Mouse (Mus musculus) lung, postnatal 0 days (tissue): ENCODE measurements around the gene Cuedc1. TPM values are rescaled to one million over a fixed set of nuclear protein-coding genes. Genes with fewer than 3 reads are reported as not detected.

Experiments used
- ATAC-seq: fragments of 200-750 bp; cut with Nextera tagmentation; 2 replicates; pipeline ENCODE4 v1.8.0; 2017; ENCODE audit warnings: moderate library complexity
- DNase-seq: peaks from one replicate; pipeline ENCODE4 v3.0.0-alpha.2; 2016; ENCODE audit warnings: low spot score
- H3K27ac ChIP-seq: fragments of 300-500 bp; sonication (generic); 2 replicates; pipeline ENCODE4 v1.5.1; 2014; ENCODE audit warnings: antibody characterized with exemption, mild to moderate bottlenecking, low read length, mixed read lengths
- H3K27me3 ChIP-seq: fragments of 300-500 bp; sonication (generic); replicated peaks from 2 replicates; pipeline ENCODE4 v1.6.1; 2014; ENCODE audit warnings: low read length, mixed read lengths; ENCODE audit not compliant: insufficient read depth
- H3K36me3 ChIP-seq: fragments of 300-500 bp; sonication (generic); 2 replicates; pipeline ENCODE4 v1.6.1; 2014; ENCODE audit warnings: low read length, mixed read lengths; ENCODE audit not compliant: insufficient read depth
- H3K4me1 ChIP-seq: fragments of 300-500 bp; sonication (generic); 2 replicates; pipeline ENCODE4 v1.6.1; 2014; ENCODE audit warnings: antibody characterized with exemption, low read depth, low read length, mixed read lengths; ENCODE audit not compliant: insufficient read depth
- H3K4me2 ChIP-seq: fragments of 300-500 bp; sonication (generic); replicated peaks from 2 replicates; pipeline ENCODE4 v1.6.1; 2014; ENCODE audit warnings: low read depth, mild to moderate bottlenecking, low read length, moderate library complexity, mixed read lengths
- H3K4me3 ChIP-seq: fragments of 300-500 bp; sonication (generic); 2 replicates; pipeline ENCODE4 v1.5.1; 2014; ENCODE audit warnings: low read depth, low read length
- H3K9ac ChIP-seq: fragments of 300-500 bp; sonication (generic); replicated peaks from 2 replicates; pipeline ENCODE4 v1.6.1; 2014; ENCODE audit warnings: low read depth, mild to moderate bottlenecking
- H3K9me3 ChIP-seq: fragments of 300-500 bp; sonication (generic); 2 replicates; pipeline ENCODE4 v1.6.1; 2016; ENCODE audit warnings: low read length, mixed read lengths
- CTCF ChIP-seq: IDR thresholded peaks from 2 replicates; pipeline ENCODE4 v1.5.1; 2016; ENCODE audit warnings: antibody characterized with exemption, mild to moderate bottlenecking
- EP300 ChIP-seq: IDR thresholded peaks from 2 replicates; pipeline ENCODE4 v1.6.1; 2016; ENCODE audit warnings: antibody characterized with exemption, mild to moderate bottlenecking, control low read depth
- WGBS: fragments of 180-500 bp; shearing (Covaris S2); extraction: QIAGEN DNeasy Blood & Tissue Kit; methylation state at CpG from one replicate; pipeline ENCODE4 v1.1.7; 2014; 5-methylcytosine and 5-hydroxymethylcytosine counted together
- polyA plus RNA-seq: library from polyadenylated mRNA; unstranded; fragments of >200 nt; fragmentation: Nextera tagmentation; extraction: Ambion mirVana; gene quantifications from 2 replicates; pipeline ENCODE4 v1.2.1, GENCODE M21; 2015

Cuedc1 gene
- polyA plus RNA-seq, 1 experiment from 2014 or later, result 14.6 TPM

GRCm38 (mm10) chr11:88075701-88076100 is 22.2 kb upstream of the Cuedc1 start:
- no peaks in the 10 kb centered on the region for H3K9me3 ChIP-seq
- H3K4me2 ChIP-seq, result no peak overlapping the region
- DNase-seq, result peak; percentile 36
- no peak for ATAC-seq
- H3K4me1 ChIP-seq, result peaks cover 8% of the 10 kb centered on the region; the same call in 1 of the 2 replicates
- no peaks in the 10 kb centered on the region for H3K27me3 ChIP-seq
- 79% methylated on average over 1 of the region's 1 CpGs for WGBS
- no peak overlapping the region for H3K27ac ChIP-seq
- peaks cover 19% of the 10 kb centered on the region for H3K36me3 ChIP-seq
- peak; percentile 32 for TF ChIP-seq CTCF
- no peak for TF ChIP-seq EP300
- no peak overlapping the region for H3K9ac ChIP-seq
- H3K4me3 ChIP-seq, result no peak overlapping the region

DNA sequence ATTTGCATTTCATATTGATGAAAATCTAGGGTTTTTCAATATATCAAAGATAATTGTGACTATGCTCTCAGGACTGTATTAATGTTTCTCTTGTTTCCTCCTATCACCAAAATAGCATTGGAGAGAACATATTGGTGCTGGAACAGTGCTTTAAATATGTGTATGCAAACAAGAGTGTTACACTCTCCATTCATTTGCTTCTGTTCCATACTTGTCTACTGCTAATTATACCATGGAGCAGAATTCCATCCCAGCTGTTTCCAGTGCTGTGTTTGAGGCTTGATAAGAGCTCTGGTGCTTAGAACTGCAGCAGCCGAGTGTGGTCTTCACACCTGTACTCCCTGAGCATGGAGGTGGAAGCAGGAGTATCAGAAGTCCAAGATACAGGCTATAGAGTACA is 21.5 kb upstream of the Cuedc1 start:
- DNase-seq, result no peak
- peaks cover 25% of the 10 kb centered on the region for H3K36me3 ChIP-seq
- 45% methylated on average over 1 of the region's 1 CpGs for whole genome bisulfite sequencing
- no peak for ATAC-seq
- H3K4me1 ChIP-seq, result peaks cover 2% of the 10 kb centered on the region; the same call in 1 of the 2 replicates
- TF ChIP-seq CTCF, result no peak
- no peak for TF ChIP-seq EP300
- H3K9me3 ChIP-seq, result no peaks in the 10 kb centered on the region
- no peak overlapping the region for H3K9ac ChIP-seq
- no peaks in the 10 kb centered on the region for H3K27me3 ChIP-seq
- H3K4me2 ChIP-seq, result no peak overlapping the region
- no peak overlapping the region for H3K27ac ChIP-seq
- no peak overlapping the region for H3K4me3 ChIP-seq

DNA sequence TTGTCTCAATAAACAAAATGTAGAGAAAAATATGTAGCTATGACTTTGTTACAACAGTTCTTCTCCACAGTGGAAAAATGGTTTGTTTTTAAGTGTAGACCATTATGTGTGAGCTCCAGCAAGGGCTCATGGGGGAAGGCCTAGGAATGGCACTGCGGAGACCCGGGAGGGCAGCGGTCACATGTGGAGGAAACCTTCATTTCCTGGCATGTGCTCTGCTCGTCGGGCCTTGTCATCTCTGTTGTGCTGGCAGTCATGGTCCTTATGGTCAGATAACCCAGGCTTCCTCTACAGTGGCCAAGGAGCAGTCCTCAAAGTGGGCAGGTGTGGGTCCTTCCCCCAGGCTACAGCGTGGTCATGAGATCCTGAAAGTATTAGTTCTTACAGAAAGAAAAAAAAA is 14.2 kb upstream of the Cuedc1 start:
- H3K27ac ChIP-seq, result no peak overlapping the region
- no peaks in the 10 kb centered on the region for H3K27me3 ChIP-seq
- H3K9me3 ChIP-seq, result no peaks in the 10 kb centered on the region
- WGBS, result 50% methylated on average over 6 of the region's 6 CpGs
- no peak overlapping the region for H3K4me2 ChIP-seq
- TF ChIP-seq CTCF (no peak), EP300 (no peak)
- no peak overlapping the region for H3K4me3 ChIP-seq
- no peak overlapping the region for H3K9ac ChIP-seq
- peaks cover 17% of the 10 kb centered on the region for H3K36me3 ChIP-seq
- ATAC-seq, result no peak
- H3K4me1 ChIP-seq, result peaks cover 3% of the 10 kb centered on the region; the same call in 1 of the 2 replicates
- no peak for DNase-seq

DNA sequence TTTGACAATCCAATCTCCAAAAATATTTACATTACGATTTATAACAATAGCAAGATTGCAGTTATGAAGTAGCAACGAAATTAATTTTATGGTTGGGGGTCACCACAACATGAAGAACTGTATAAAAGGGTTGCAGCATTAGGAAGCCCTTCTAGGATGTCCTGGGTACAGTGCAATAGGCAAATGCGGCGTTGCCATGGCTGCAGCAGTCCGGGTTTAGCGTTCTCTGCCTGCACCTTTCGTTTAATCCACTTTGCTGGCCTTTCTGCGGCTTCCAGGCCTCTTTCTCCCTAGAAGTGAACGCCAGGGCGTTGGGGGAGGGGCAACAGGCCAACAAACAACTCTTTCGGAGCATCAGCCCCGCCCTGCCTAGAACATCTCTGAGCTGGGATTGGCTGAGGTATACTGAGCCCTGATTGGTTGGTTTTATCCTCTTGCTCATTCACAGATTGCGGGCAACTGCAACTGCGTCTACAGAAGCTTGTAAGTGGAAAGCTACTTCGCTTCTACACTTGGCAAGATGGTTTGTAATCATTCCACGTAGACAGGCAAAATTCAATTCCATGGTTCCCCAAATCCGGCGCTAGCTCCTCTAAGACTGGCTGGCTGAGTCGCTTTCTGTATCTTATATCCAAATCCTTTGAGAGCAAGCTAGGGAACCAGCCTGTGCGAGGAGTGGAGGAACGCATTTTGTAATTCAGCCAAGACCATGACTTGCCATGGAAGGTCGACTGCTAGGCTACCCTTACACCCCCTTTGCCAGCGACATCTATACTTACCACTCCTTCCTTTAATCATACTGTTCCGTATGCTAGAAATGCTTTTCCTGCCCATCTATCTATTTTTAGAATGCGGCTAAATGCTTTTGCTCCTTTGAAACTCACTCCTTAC is 10.9 kb upstream of the Cuedc1 start:
- H3K4me3 ChIP-seq, result peak overlapping the region; percentile 14; the same call in 1 of the 2 replicates
- peak; percentile 96 for DNase-seq
- WGBS, result 7% methylated on average over 25 of the region's 25 CpGs
- H3K4me2 ChIP-seq, result peak overlapping the region; percentile 54
- H3K9me3 ChIP-seq, result no peaks in the 10 kb centered on the region
- H3K36me3 ChIP-seq, result no peaks in the 10 kb centered on the region
- no peak overlapping the region for H3K9ac ChIP-seq
- peaks cover 3% of the 10 kb centered on the region; the same call in 1 of the 2 replicates for H3K4me1 ChIP-seq
- no peak for TF ChIP-seq EP300
- no peak for TF ChIP-seq CTCF
- no peaks in the 10 kb centered on the region for H3K27me3 ChIP-seq
- ATAC-seq, result peak; percentile 97
- H3K27ac ChIP-seq, result no peak overlapping the region

- ATAC-seq, result no peak
- no peak for DNase-seq
- TF ChIP-seq EP300 (no peak), CTCF (no peak)
- 44% methylated on average over 5 of the region's 5 CpGs for WGBS
- Histone ChIP-seq H3K27me3 (no peaks in the 10 kb centered on the region), H3K4me3 (no peak overlapping the region), H3K27ac (no peak overlapping the region), H3K4me2 (no peak overlapping the region), H3K4me1 (peaks cover 3% of the 10 kb centered on the region; the same call in 1 of the 2 replicates), H3K36me3 (no peaks in the 10 kb centered on the region), H3K9ac (no peak overlapping the region), H3K9me3 (no peaks in the 10 kb centered on the region)
Measured at GRCm38 (mm10) chr11:88089150-88089549, 8.7 kb upstream of the Cuedc1 start.

DNA sequence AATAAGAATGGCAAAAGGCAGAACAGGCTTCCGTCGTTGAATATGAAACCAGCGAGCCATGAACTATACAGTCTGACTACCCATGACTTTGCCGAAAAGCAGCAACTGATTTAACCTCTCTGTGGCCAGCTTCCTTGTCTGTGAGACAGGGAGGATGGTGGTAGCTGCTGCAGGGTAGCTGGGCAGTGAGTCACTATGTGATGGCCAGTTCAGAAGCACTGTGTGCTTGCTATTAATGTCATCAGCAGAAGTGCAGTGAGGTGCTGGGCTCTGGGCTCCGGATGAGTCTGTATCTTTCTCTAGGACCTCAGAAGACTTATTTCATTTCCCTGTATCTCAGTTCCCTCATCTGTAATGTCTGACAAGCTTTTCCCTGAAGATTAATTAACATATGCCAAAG is 7.6 kb upstream of the Cuedc1 start:
- no peak for TF ChIP-seq EP300
- TF ChIP-seq CTCF, result no peak
- Histone ChIP-seq H3K27me3 (no peaks in the 10 kb centered on the region), H3K4me1 (peaks cover 3% of the 10 kb centered on the region; the same call in 1 of the 2 replicates), H3K9me3 (no peaks in the 10 kb centered on the region), H3K4me3 (no peak overlapping the region), H3K4me2 (no peak overlapping the region), H3K36me3 (no peaks in the 10 kb centered on the region), H3K27ac (no peak overlapping the region), H3K9ac (no peak overlapping the region)
- 78% methylated on average over 5 of the region's 5 CpGs for WGBS
- no peak for ATAC-seq
- no peak for DNase-seq
